Mouse (Mus musculus) lung, adult 2 months (tissue): Measurements from ENCODE around the gene Celf2. TPM values are rescaled to one million over a fixed set of nuclear protein-coding genes. Genes with fewer than 3 reads are reported as not detected.

Source experiments
- DNase-seq: peaks from one replicate; pipeline ENCODE4 v3.0.0; 2022
- H3K4me1 ChIP-seq: fragments of 200-500 bp; 2 replicates; pipeline ENCODE4 v1.6.1; 2011; ENCODE audit warnings: low read length; ENCODE audit not compliant: control insufficient read depth, insufficient read depth
- H3K4me3 ChIP-seq: fragments of 200-500 bp; replicated peaks from 2 replicates; pipeline ENCODE3; 2011; ENCODE audit warnings: low read depth, mild to moderate bottlenecking, control low read depth, low read length; ENCODE audit errors: extremely low read depth
- CTCF ChIP-seq: fragments of 200-500 bp; IDR thresholded peaks from 2 replicates; pipeline ENCODE4 v1.5.1; 2011; ENCODE audit warnings: mild to moderate bottlenecking, low read length, control low read depth; ENCODE audit not compliant: insufficient read depth
- POLR2A ChIP-seq: fragments of 200-500 bp; IDR thresholded peaks from 2 replicates; pipeline ENCODE4 v1.6.1; 2011; ENCODE audit warnings: low read depth, mild to moderate bottlenecking, control low read depth, low read length, borderline replicate concordance; ENCODE audit errors: extremely low read depth
- WGBS: fragments of 180-500 bp; shearing (Covaris S2); methylation state at CpG from one replicate; pipeline ENCODE4 v1.1.7; 2018; 5-methylcytosine and 5-hydroxymethylcytosine counted together
- polyA plus RNA-seq: library from polyadenylated mRNA; depleted of rRNA; stranded (reverse); fragments of >200 nt; gene quantifications from 2 replicates; pipeline ENCODE4 v1.2.3, GENCODE M21; 2012

The Celf2 gene
- polyA plus RNA-seq, 1 experiment = 43.4 TPM

DNA sequence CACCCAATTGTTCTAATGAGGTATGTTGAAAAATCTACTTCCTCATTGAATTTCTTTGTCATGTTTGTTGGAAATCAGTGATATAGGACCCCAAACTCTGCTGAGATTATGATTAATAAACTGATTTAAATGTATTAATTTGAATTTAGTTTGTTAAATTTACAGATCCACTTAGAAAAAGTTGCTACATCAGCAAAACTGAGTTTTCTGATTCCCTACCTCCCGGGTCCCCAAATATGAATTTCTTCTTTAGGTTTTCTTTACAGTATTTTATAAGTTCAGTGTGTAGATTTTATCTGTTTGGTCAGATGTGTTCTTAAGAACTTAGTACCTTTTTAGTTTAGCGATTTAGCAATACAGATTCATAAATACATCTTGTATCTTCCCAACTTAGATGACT, 533.1 kb downstream of the Celf2 start:
- 89% methylated on average over 2 of the region's 2 CpGs for whole genome bisulfite sequencing
- Histone ChIP-seq H3K4me3 (no peak overlapping the region), H3K4me1 (no peaks in the 10 kb centered on the region)
- DNase-seq = no peak
- TF ChIP-seq CTCF (no peak), POLR2A (no peak)

GRCm38 (mm10) chr2:6969228-6969627, 540.1 kb downstream of the Celf2 start:
- H3K4me1 ChIP-seq = no peaks in the 10 kb centered on the region
- no peak overlapping the region for H3K4me3 ChIP-seq
- TF ChIP-seq POLR2A (no peak), CTCF (no peak)
- 77% methylated on average over 6 of the region's 6 CpGs for WGBS
- DNase-seq = no peak

DNA sequence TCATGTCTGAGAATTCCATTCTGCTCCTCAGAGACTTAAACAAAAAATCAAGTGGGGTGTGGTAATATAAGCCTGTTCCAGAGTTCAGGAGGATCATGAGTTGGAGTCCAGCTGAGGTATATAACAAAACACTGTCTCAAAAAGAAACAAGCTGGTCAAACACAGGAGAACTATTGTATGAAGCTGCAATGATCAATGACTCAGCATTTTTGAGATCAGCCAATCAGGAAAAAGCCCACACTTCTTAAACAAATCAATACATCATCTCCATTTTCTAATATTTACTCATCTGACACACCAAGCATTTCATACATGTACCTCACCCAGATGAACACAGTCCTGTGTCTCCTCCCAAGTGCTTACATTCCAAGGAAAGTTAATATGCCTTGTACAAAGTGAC, 544.1 kb downstream of the Celf2 start:
- TF ChIP-seq CTCF = no peak
- no peak for TF ChIP-seq POLR2A
- H3K4me1 ChIP-seq = no peaks in the 10 kb centered on the region
- no peak for DNase-seq
- no peak overlapping the region for H3K4me3 ChIP-seq

- WGBS = 61% methylated on average over 4 of the region's 4 CpGs
- no peak for TF ChIP-seq POLR2A
- no peak for TF ChIP-seq CTCF
- peaks cover 2% of the 10 kb centered on the region; the same call in 1 of the 2 replicates for H3K4me1 ChIP-seq
- no peak for DNase-seq
- H3K4me3 ChIP-seq = no peak overlapping the region
Observed at GRCm38 (mm10) chr2:6950702-6951101, 558.7 kb downstream of the Celf2 start.

- WGBS = 71% methylated on average over 9 of the region's 9 CpGs
- no peak for DNase-seq
- Histone ChIP-seq H3K4me1 (peaks cover 2% of the 10 kb centered on the region; the same call in 1 of the 2 replicates), H3K4me3 (no peak overlapping the region)
- no peak for TF ChIP-seq CTCF
- no peak for TF ChIP-seq POLR2A
Observed at GRCm38 (mm10) chr2:6945638-6946415, 563.5 kb downstream of the Celf2 start.

DNA sequence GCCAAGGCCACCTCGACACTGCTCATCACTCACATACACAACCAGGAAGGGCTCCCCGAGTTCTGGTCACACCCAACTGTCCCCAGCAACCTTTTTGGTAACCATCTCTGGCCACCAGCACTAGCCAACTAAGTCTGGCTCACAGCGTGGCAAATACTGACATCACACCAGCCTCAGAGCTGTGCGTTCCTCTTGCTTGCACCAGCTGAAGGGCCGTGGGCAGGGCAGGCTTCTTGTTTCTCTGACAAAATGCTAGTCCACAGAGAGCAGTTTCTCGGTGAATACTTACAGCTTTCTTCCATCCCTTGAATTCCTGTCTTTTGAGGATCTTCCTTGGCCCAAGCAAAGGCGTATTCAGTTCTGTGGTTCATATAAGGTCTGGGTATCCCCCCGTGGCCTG, 565.7 kb downstream of the Celf2 start:
- Histone ChIP-seq H3K4me1 (peaks cover 2% of the 10 kb centered on the region; the same call in 1 of the 2 replicates), H3K4me3 (no peak overlapping the region)
- DNase-seq = no peak
- TF ChIP-seq POLR2A = no peak
- no peak for TF ChIP-seq CTCF
- 68% methylated on average over 8 of the region's 8 CpGs for WGBS

- WGBS = 72% methylated on average over 2 of the region's 2 CpGs
- DNase-seq = no peak
- Histone ChIP-seq H3K4me3 (no peak overlapping the region), H3K4me1 (no peaks in the 10 kb centered on the region)
- TF ChIP-seq POLR2A (no peak), CTCF (no peak)
Observed at GRCm38 (mm10) chr2:6942635-6943390, 566.5 kb downstream of the Celf2 start.

DNA sequence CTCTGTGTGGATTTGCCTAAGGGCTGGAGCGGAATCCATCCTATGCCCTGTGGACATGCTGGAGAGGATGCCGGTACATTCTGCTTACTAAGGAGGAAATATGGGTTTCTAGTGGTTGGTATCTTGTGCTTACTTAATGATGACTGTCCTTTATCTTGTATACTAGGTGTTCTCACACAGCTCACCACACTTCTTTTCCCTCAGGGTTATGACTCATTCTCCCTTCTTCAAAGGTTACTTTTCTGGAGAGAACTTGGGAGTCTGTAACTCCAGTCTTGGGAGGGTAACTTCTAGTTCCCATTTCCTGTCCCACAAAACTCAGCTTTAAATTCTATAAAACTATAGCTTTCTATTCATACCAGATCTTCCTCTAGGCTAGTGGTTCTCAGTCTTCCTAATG, 570.2 kb downstream of the Celf2 start:
- no peak for DNase-seq
- WGBS = 96% methylated on average over 2 of the region's 2 CpGs
- no peak for TF ChIP-seq CTCF
- TF ChIP-seq POLR2A = no peak
- Histone ChIP-seq H3K4me1 (no peaks in the 10 kb centered on the region), H3K4me3 (no peak overlapping the region)

- Histone ChIP-seq H3K4me3 (no peak overlapping the region), H3K4me1 (no peaks in the 10 kb centered on the region)
- TF ChIP-seq POLR2A = no peak
- TF ChIP-seq CTCF = no peak
- WGBS = 85% methylated on average over 12 of the region's 12 CpGs
- no peak for DNase-seq
Observed at GRCm38 (mm10) chr2:6933130-6933529, 576.2 kb downstream of the Celf2 start.

DNA sequence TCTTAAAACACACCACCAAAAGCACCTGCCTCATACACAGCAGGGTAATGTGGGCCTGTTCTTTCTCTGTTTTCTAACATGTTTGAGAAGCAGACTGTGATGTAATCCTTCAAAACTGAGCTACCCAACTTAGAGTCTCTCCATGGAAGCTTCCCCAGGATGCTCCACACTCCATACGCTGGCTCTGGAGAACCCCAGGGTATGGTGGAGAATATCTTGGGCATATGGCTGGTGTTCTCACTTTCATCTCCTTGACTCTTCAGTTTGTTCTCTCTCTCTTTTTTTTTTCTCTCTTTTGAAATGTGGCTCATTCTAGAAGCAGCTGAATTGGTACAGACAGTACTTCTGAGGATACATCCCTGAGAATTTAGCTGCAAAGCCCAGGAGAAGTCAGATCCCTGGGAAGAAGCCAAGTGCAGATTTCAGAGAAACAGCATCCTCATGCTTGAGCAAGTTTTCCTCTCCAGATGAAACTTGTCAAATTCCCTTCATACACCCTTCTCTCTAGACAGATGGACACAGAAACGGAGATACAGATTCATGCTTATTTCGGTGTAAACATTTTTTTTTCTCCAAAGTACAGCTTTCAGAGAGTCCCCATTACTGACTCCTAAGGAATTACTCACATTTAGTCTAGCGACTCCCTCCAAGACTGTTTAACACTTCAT, 581.5 kb downstream of the Celf2 start:
- no peak for DNase-seq
- WGBS = 77% methylated on average over 4 of the region's 4 CpGs
- Histone ChIP-seq H3K4me3 (no peak overlapping the region), H3K4me1 (peaks cover 2% of the 10 kb centered on the region; the same call in 1 of the 2 replicates)
- TF ChIP-seq CTCF = no peak
- no peak for TF ChIP-seq POLR2A
